Mouse (Mus musculus) lung, embryonic 15.5 days (tissue): ENCODE results near the gene Ydjc. TPM values are rescaled to one million over a fixed set of nuclear protein-coding genes. Genes with fewer than 3 reads are reported as not detected.
"Not testable (repeated sequence)": the region's sequence is repeated elsewhere in the genome, so short reads cannot be mapped to it uniquely, and the experiment has no call there.

Experiments
- ATAC-seq: fragments of 200-750 bp; cut with Nextera tagmentation; 2 replicates; pipeline ENCODE4 v1.8.0; 2017; ENCODE audit warnings: moderate number of reproducible peaks, borderline replicate concordance; ENCODE audit not compliant: low FRiP score, low TSS enrichment; ENCODE audit errors: extremely low read depth
- H3K27ac ChIP-seq: fragments of 300-500 bp; sonication (generic); 2 replicates; pipeline ENCODE4 v1.5.1; 2015; ENCODE audit warnings: moderate library complexity, mild to moderate bottlenecking, inconsistent platforms
- H3K27me3 ChIP-seq: fragments of 300-500 bp; sonication (generic); 2 replicates; pipeline ENCODE4 v1.6.1; 2015; ENCODE audit warnings: inconsistent platforms
- H3K36me3 ChIP-seq: fragments of 300-500 bp; sonication (generic); 2 replicates; pipeline ENCODE4 v1.6.1; 2015; ENCODE audit warnings: inconsistent platforms
- H3K4me1 ChIP-seq: fragments of 300-500 bp; sonication (generic); 2 replicates; pipeline ENCODE4 v1.6.1; 2015; ENCODE audit warnings: inconsistent platforms
- H3K4me2 ChIP-seq: fragments of 300-500 bp; sonication (generic); 2 replicates; pipeline ENCODE4 v1.6.1; 2015; ENCODE audit warnings: inconsistent platforms, mild to moderate bottlenecking, moderate library complexity
- H3K4me3 ChIP-seq: fragments of 300-500 bp; sonication (generic); 2 replicates; pipeline ENCODE4 v1.5.1; 2015; ENCODE audit warnings: mild to moderate bottlenecking, inconsistent platforms
- H3K9ac ChIP-seq: fragments of 300-500 bp; sonication (generic); 2 replicates; pipeline ENCODE4 v1.6.1; 2015; ENCODE audit warnings: inconsistent platforms
- H3K9me3 ChIP-seq: fragments of 300-500 bp; sonication (generic); 2 replicates; pipeline ENCODE4 v1.6.1; 2016; ENCODE audit warnings: inconsistent platforms
- WGBS: fragments of 180-500 bp; shearing (Covaris S2); methylation state at CpG from one replicate; pipeline ENCODE4 v1.1.7; 2015; 5-methylcytosine and 5-hydroxymethylcytosine counted together
- polyA plus RNA-seq: library from polyadenylated mRNA; unstranded; fragments of >200 nt; fragmentation: Nextera tagmentation; extraction: Ambion mirVana; gene quantifications from 2 replicates; pipeline ENCODE4 v1.2.1, GENCODE M21; 2015

Ydjc gene
- polyA plus RNA-seq, 1 experiment from 2014 or later = 6.4 TPM

DNA sequence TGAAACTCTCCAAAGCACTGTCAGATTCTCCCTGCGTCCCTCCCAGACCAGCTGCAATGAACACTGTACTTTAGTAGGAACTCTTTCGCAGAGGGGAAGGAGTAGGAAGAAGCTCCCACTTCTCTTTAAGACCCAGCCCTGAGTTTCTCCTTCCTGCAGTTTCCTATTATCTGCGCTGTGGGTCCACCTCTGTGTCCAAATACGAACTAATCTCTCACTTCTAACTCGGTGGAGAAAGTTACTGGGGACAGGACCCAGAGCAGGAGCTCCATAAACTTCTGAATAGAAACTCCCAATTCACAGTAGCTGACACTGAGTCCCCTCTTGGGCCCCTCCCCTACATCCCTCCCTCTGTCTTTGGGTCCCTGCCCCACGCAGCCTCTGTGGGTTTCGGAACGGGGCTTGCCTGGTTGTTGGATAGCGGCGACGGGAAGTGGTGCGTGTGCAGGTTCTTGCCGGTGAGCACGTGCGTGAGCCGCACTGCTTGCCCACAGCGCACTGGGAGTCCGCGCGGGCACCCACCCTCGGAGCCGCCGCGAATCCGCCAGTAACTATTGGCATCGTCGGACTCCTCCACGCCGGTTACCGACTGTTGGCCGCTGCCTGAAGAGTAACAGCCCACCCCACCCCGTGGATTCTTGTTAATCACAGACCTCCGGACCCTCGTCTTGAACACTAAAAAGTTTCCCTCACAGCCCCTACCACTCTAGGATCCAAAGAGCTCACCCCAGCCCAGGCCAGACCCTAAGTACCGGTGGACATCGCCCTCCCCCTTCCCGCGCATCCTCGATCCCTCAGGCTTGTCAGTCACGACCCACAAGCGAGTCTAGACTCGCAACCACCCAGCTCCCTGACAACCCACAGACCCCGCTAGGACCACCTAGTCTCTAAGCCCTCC lies 13.0 kb upstream of the Ydjc start:
- Histone ChIP-seq H3K36me3 (no peaks in the 10 kb centered on the region), H3K27ac (peak overlapping the region; percentile 69), H3K4me2 (peak overlapping the region; percentile 98), H3K9me3 (no peaks in the 10 kb centered on the region), H3K4me1 (peaks cover 20% of the 10 kb centered on the region), H3K9ac (peak overlapping the region; percentile 69), H3K4me3 (peak overlapping the region; percentile 76), H3K27me3 (no peaks in the 10 kb centered on the region)
- peak; percentile 64; the same call in 1 of the 2 replicates for ATAC-seq
- 3% methylated on average over 43 of the region's 43 CpGs for WGBS

DNA sequence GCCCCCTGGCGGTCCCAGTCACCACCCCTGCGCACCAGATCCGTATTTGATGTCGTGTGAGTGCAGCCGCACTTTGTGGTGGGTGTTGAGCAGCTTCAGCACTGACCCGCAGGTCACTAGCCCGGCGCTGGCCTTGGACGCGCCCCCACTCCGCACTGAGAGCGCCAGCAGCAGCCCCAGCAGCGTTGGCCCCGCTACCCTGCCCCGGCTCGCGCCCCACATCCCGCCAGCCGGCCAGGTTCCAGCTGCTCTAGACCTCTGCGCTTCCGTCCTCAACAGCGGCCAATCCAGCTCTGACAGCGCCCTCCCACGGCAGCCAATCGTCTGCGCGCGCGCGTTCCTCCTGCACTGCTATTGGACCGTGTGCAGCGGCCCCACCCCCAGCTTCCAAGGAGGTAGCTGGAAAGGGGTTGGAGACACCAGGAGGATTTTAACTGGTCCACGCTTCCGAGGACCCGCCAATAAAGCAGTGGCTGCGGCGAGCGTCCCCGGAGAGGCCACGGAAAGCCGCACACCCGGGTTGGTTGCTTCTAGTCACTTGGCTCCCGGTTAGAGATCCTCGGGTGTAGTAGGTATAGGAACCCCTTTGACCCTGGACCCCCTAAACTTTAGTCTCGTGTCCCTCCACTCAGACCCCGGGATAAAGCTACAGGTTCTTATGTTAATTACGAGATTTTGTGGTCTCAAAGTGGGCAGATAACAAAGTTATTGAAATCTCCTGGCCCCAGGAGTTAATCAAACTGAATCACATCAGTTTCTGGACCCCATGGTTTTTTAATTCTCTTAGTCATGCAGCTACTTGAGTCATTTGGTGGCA lies 12.1 kb upstream of the Ydjc start, which contains the start of gene Sdf2l1:
Gene Sdf2l1, minus strand, starts transcription at position 295 of the 817 bp plus-strand sequence.
- ATAC-seq = peak; percentile 98
- Histone ChIP-seq H3K9ac (peak within 1 kb of the TSS; percentile 69), H3K4me1 (peaks cover 20% of the 10 kb centered on the region), H3K4me3 (peak within 1 kb of the TSS; percentile 76), H3K4me2 (peak within 1 kb of the TSS; percentile 98), H3K36me3 (no peaks in the 10 kb centered on the region), H3K9me3 (no peaks in the 10 kb centered on the region), H3K27me3 (no peaks in the 10 kb centered on the region), H3K27ac (peak within 1 kb of the TSS; percentile 69)
- under 1% methylated on average over 46 of the region's 47 CpGs for WGBS

DNA sequence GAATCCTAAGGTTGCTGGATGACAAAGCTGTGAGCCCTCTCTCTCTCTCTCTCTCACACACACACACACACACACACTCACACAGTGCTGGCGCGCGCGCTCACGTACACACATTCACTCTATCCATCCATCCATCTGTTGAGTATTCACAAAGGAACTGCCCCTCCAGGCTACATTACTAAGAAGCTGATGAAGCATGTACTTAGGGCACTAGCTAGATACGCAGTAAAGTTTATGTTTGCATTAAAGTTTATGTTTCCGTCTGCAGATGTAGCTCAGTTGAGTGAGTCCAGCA lies 11.6 kb upstream of the Ydjc start:
- no peaks in the 10 kb centered on the region for H3K9me3 ChIP-seq
- 23% methylated on average over 7 of the region's 7 CpGs for WGBS
- ATAC-seq = no peak
- peak overlapping the region; percentile 52 for H3K9ac ChIP-seq
- peak overlapping the region; percentile 76 for H3K4me3 ChIP-seq
- H3K27ac ChIP-seq = no peak overlapping the region
- H3K4me2 ChIP-seq = peak overlapping the region; percentile 98
- H3K36me3 ChIP-seq = no peaks in the 10 kb centered on the region
- peaks cover 20% of the 10 kb centered on the region for H3K4me1 ChIP-seq
- H3K27me3 ChIP-seq = no peaks in the 10 kb centered on the region

DNA sequence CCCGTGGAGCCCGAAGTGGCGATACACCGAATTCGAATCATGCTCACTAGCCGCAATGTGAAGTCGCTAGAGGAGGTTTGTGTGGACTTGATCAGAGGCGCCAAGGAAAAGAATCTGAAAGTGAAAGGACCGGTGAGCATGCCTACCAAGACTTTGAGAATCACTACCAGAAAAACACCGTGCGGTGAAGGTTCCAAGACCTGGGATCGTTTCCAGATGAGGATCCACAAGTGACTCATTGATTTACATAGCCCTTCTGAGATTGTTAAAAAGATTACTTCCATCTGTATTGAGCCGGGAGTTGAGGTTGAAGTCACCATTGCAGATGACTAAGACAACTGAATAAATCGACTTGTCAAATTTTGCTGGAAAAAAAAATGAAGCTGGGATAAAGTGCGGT lies 7.1 kb upstream of the Ydjc start:
- Histone ChIP-seq H3K4me1 (peaks cover 7% of the 10 kb centered on the region), H3K4me2 (no peak overlapping the region), H3K27me3 (no peaks in the 10 kb centered on the region), H3K36me3 (no peaks in the 10 kb centered on the region), H3K9me3 (no peaks in the 10 kb centered on the region), H3K9ac (no peak overlapping the region), H3K27ac (no peak overlapping the region), H3K4me3 (no peak overlapping the region)
- no peak for ATAC-seq
- 81% methylated on average over 15 of the region's 15 CpGs for WGBS

DNA sequence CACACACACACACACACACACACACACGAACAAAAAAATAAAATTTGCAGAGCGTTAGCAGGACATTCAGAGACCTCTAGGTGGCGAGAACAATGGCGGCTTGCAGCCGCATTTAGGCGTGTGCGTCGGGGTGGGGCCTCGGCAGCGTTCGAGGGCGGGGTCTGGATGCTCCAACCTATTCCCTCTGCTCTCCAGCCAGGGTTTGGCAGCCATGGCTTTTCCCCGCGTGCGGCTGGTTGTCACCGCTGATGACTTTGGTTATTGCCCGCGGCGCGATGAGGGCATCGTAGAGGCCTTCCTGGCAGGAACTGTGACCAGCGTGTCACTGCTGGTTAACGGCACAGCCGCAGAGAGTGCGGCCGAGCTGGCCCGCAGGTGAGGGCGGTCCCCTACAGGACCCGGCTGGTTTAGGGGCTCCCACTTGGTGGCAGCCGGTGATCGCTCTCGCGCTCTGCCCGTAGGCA lies 2.4 kb downstream of the Ydjc start, which contains the start of gene Ccdc116:
Gene Ccdc116, minus strand, starts transcription at position 458 of the 464 bp plus-strand sequence.
- ATAC-seq = peak; percentile 85
- under 1% methylated on average over 34 of the region's 34 CpGs for WGBS
- H3K4me2 ChIP-seq = peak within 1 kb of the TSS; percentile 100

DNA sequence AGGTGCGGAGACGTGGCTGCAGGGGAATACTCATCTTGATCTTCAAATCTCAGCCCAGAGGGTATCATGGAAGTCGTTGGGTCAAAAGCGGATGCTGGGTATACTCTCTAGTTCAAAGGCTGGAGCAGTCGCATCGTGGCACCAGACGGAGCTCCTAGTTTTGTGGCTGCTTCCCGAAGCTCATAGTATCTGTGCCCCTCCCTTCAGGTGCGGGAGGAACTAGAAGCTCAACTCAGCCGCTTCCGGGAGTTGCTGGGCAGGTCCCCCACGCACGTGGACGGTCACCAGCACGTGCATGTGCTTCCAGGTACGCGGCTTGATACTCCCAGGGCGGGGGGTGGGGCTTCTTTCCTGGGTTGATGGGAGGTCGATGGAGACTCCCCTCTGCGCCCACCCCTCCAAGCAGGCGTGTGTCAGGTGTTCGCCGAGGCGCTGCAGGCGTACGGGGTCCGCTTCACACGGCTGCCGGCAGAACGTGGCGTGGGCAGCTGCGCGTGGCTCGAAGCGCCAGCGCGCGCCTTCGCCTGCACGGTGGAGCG lies 3.0 kb downstream of the Ydjc start:
- Histone ChIP-seq H3K27ac (no peak overlapping the region), H3K4me3 (peak overlapping the region; percentile 61), H3K4me2 (peak overlapping the region; percentile 100), H3K9me3 (no peaks in the 10 kb centered on the region), H3K27me3 (no peaks in the 10 kb centered on the region; the same call in 1 of the 2 replicates), H3K36me3 (peaks cover 10% of the 10 kb centered on the region; the same call in 1 of the 2 replicates), H3K9ac (peak overlapping the region; percentile 46), H3K4me1 (peaks cover 16% of the 10 kb centered on the region)
- ATAC-seq = peak; percentile 25; the same call in 1 of the 2 replicates
- under 1% methylated on average over 41 of the region's 41 CpGs for WGBS

More for the DNA sequence above, 2.4 kb downstream of the Ydjc start, which contains the start of gene Ccdc116:
- no peaks in the 10 kb centered on the region for H3K9me3 ChIP-seq
- peaks cover 16% of the 10 kb centered on the region for H3K4me1 ChIP-seq
- no peaks in the 10 kb centered on the region; the same call in 1 of the 2 replicates for H3K27me3 ChIP-seq
- peak within 1 kb of the TSS; percentile 61 for H3K4me3 ChIP-seq
- H3K27ac ChIP-seq = no peak within 1 kb of the TSS
- H3K9ac ChIP-seq = peak within 1 kb of the TSS; percentile 46
- peaks cover 4% of the 10 kb centered on the region; the same call in 1 of the 2 replicates for H3K36me3 ChIP-seq

DNA sequence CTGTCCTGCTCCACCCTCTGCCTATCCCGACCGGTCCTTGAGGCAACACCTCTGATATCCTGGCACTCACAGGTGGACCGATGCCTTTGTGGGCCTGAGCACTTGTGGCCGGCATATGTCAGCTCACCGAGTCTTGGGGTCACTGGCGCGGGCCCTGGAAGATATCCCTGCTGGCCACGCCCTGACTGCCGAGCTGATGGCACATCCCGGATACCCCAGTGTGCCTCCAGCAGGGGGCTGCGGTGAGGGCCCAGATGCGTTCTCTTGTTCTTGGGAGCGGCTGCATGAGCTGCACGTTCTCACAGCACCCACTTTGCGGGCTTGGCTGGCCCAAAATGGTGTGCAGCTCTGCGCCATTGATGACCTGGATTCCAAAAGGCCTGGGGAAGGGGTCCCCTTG lies 3.7 kb downstream of the Ydjc start:
- 10% methylated on average over 16 of the region's 16 CpGs for WGBS
- no peak overlapping the region for H3K9ac ChIP-seq

DNA sequence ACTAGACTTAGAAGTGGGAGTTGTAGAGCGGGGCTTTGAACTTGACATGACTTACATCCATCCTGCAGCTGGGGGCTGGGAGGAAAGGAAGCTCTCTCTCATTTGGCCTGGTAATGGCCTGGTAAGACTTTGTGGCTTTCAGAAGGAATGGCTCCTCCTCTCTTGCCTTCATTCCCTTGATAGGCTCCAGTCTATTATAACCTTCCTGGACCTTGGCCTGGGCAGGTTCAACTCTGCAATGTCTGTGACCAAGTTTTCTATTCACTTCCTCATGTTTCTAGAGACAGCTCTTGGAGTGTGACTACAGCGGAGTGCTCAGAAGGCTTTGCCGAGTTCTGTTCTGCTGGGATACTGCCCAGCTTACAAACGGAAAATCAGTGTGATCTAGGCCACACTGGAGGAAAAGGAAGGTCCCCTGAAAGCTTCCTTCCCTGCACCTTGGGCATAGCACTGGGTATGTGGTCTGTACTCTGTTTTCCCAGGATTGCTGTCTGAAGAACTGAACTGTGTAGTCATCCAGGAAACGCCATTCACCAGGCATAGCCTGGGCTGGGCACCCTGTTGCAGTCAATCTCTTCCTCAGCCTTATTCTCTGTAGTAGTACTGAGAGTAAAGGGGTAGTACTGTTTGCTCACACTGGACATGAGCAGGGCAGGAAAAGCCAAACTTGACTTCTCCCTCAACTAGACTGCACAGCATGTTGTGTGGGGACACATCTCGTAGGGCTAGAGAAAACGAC lies 6.3 kb downstream of the Ydjc start:
- Histone ChIP-seq H3K36me3 (peaks cover 37% of the 10 kb centered on the region), H3K9me3 (no peaks in the 10 kb centered on the region), H3K4me2 (no peak overlapping the region), H3K9ac (no peak overlapping the region), H3K27ac (no peak overlapping the region), H3K27me3 (no peaks in the 10 kb centered on the region; the same call in 1 of the 2 replicates), H3K4me3 (no peak overlapping the region), H3K4me1 (peaks cover 16% of the 10 kb centered on the region)
- no peak for ATAC-seq
- 84% methylated on average over 7 of the region's 7 CpGs for WGBS

More for the DNA sequence above, 3.7 kb downstream of the Ydjc start:
- peak overlapping the region; percentile 61 for H3K4me3 ChIP-seq
- ATAC-seq = no peak
- no peaks in the 10 kb centered on the region for H3K9me3 ChIP-seq
- peaks cover 16% of the 10 kb centered on the region for H3K36me3 ChIP-seq
- no peak overlapping the region for H3K27ac ChIP-seq
- peak overlapping the region; percentile 100 for H3K4me2 ChIP-seq
- H3K27me3 ChIP-seq = no peaks in the 10 kb centered on the region; the same call in 1 of the 2 replicates
- H3K4me1 ChIP-seq = peaks cover 16% of the 10 kb centered on the region

DNA sequence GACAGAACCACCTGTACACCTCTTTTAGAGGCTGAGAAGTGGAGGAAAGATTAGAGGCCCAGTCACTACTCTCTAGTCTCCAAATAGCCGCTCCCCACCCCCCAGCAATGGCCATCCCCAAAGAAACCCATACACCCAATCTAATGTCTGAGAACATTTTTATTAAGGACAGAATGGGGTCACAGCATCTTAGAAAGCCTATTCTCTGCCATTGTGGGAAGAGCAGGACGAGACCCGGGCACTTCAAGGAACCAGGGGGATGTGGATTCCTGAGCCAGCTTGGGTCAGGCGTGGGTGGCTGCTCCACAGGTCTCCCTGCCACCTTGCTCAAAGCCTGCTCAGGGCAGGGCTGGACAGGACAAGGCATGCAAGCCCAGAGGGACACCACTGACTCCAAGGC lies 7.5 kb downstream of the Ydjc start:
- 96% methylated on average over 4 of the region's 4 CpGs for WGBS
- Histone ChIP-seq H3K9ac (no peak overlapping the region), H3K4me2 (no peak overlapping the region), H3K27ac (no peak overlapping the region), H3K36me3 (peaks cover 45% of the 10 kb centered on the region), H3K27me3 (no peaks in the 10 kb centered on the region; the same call in 1 of the 2 replicates), H3K9me3 (no peaks in the 10 kb centered on the region), H3K4me3 (no peak overlapping the region), H3K4me1 (peaks cover 15% of the 10 kb centered on the region)
- ATAC-seq = no peak

DNA sequence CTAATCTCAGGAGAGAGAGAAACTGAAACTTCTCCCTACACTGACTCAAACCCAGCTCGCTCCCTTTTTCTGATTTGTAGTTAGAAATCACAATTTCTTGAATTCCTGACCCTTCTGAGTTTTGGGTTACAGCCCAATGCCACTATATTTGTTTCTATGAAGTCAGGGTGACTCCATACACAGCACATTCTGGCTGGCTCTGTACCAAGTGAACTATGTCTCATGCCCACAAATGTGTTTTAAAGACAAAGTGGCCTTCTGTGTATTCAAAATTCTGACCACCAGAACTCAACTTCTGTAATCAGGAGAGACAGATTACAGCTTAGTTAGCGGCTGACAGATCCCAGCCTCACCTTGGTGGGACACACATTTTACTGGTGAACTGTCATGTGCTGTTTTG lies 9.9 kb downstream of the Ydjc start:
- WGBS = 94% methylated on average over 2 of the region's 2 CpGs
- H3K27ac ChIP-seq = no peak overlapping the region
- no peaks in the 10 kb centered on the region for H3K9me3 ChIP-seq
- H3K4me1 ChIP-seq = no peaks in the 10 kb centered on the region
- no peaks in the 10 kb centered on the region for H3K27me3 ChIP-seq
- H3K9ac ChIP-seq = no peak overlapping the region
- no peak for ATAC-seq
- H3K4me2 ChIP-seq = no peak overlapping the region
- no peak overlapping the region for H3K4me3 ChIP-seq
- H3K36me3 ChIP-seq = peaks cover 68% of the 10 kb centered on the region

DNA sequence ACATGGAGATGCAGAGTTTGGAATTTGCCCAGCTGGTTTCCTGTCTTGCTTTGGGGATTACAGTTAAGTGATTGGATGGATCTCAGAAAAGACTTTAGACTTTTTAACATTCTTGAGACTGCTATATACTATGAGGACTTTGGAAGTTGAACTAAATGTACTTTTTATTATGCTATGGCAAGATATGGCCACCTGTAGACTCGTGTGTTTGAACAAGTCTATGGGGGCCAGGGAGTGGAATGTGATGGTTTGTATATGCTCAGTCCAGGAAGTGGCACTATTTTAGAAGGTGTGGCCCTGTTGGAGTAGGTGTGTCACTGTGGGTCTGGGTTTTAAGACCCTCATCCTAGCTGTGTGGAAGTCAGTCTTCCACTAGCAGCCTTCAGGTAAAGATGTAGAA lies 21.1 kb downstream of the Ydjc start:
- H3K9ac ChIP-seq, H3K27ac ChIP-seq, H3K4me1 ChIP-seq, H3K9me3 ChIP-seq, H3K27me3 ChIP-seq, ATAC-seq, H3K4me2 ChIP-seq, H3K4me3 ChIP-seq: not testable (repeated sequence)
- WGBS = 57% methylated on average over 1 of the region's 1 CpGs
- H3K36me3 ChIP-seq = peaks cover 27% of the 10 kb centered on the region
